Mouse (Mus musculus): ENCODE data around the gene Trmt5. TPM values are rescaled to one million over a fixed set of nuclear protein-coding genes. Genes with fewer than 3 reads are reported as not detected.

Trmt5 gene
- polyA plus RNA-seq, 1 experiment from 2014 or later = 14.5 TPM

DNA sequence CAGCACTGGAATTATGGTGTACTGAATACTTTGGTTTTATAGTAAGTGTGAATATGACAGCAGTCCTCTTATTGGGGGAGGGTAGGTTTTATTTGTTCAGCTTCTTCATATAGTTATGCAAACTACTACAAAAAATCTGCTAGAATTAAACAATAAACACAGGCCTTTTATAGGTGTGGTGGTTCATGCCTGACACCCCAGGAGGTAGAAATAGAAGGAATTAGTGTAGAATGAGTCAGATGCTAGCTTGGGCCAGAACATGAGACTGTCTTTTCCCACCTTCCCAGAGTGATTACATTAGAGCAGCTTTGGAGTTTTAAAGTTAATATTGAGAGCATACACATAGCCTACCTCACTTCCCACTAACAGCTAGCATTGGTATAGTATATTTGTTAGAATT, 56.3 kb downstream of the Trmt5 start:
- Histone ChIP-seq H3K27ac (replicated peaks) (no peak overlapping the region), H3K9ac (no peak overlapping the region), H3K27me3 (replicated peaks) (no peaks in the 10 kb centered on the region), H3K36me3 (0 out of 2 replicates have a peak, but pooled peaks cover 6% of the 10 kb centered on the region), H3K4me3 (no peak overlapping the region), H3K9me3 (no peaks in the 10 kb centered on the region), H3K4me2 (no peak overlapping the region), H3K4me1 (no peaks in the 10 kb centered on the region)
- ATAC-seq (ENCODE audit: extremely low read depth, insufficient number of reproducible peaks, low FRiP score, low TSS enrichment) = no peak

Other genes starting within 250 kb of the Trmt5 start
- 0.34 and 0.79 TPM in 2 replicates for gene Six1, start 232.8 kb downstream of the Trmt5 start, polyA plus RNA-seq (2015; fragmentation: Nextera tagmentation; extraction: Ambion mirVana)
- 0.71 and 1.0 TPM in 2 replicates for gene Six4, start 173.3 kb downstream of the Trmt5 start, polyA plus RNA-seq (2015; fragmentation: Nextera tagmentation; extraction: Ambion mirVana)
- gene Mnat1, start 163.0 kb downstream of the Trmt5 start, polyA plus RNA-seq (2015; fragmentation: Nextera tagmentation; extraction: Ambion mirVana) = 19.0 and 19.3 TPM in 2 replicates
- 4.1 and 5.4 TPM in 2 replicates for gene Slc38a6, start 69 bp upstream of the Trmt5 start, polyA plus RNA-seq (2015; fragmentation: Nextera tagmentation; extraction: Ambion mirVana)

Data from heart, embryonic 13.5 days (tissue).